Mouse (Mus musculus) frontal cortex, postnatal 25 days (tissue): ENCODE results near the gene She.
"Not testable (repeated sequence)": the region's sequence is repeated elsewhere in the genome, so short reads cannot be mapped to it uniquely, and the experiment has no call there.

Experiments
- DNase-seq, 2 experiments: peaks; one replicate each; pipeline ENCODE4 v3.0.0; 2022; ENCODE audit warnings: low spot score in 2 of 2

The She gene

DNA sequence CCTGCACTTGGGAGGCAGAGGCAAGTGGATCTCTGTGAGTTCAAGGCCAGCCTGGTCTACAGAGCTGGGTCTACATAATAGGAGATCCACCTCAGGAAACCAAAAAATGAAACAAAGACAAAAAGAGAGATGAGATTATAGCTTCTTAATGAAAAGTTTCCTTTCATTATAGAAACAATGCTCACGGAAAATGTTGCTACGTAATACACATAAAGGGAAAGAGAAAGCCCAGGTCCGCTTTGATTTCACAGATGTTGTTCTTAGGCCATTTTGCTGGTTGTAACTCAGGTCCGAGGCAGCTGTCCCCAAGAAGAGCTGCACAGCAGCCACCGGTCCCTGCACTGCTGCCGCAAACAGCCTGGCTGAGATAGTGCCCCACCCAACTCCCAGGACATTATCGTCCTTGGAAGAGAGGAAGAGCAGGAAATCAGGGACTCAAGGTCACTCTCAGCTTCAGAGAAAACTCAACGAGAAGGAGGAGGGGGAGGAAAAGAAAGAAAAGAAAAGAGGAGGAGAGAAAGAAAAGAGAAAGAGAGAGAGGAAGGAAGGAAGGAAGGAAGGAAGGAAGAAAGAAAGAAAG, 31.1 kb downstream of the She start:
- no peak for DNase-seq

DNA sequence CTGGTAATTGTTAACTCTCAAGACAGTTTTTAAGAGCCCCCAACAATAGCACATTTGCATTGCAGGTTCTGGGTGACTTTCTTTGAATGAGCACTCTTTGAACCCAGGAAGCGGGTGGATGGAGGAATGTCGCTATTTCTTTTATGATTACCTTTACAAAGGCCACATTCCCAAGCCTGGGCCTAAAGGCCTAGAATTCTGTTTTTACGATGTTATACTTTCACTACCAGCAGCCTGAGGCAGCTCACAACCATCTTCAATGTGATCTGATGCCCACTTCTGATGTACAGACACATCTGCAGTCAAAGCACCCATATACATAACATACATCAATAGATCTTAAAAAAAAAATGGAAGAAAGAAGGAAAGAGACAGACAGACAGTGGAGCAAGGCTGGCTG, 32.1 kb downstream of the She start:
- not testable (repeated sequence) for DNase-seq

DNA sequence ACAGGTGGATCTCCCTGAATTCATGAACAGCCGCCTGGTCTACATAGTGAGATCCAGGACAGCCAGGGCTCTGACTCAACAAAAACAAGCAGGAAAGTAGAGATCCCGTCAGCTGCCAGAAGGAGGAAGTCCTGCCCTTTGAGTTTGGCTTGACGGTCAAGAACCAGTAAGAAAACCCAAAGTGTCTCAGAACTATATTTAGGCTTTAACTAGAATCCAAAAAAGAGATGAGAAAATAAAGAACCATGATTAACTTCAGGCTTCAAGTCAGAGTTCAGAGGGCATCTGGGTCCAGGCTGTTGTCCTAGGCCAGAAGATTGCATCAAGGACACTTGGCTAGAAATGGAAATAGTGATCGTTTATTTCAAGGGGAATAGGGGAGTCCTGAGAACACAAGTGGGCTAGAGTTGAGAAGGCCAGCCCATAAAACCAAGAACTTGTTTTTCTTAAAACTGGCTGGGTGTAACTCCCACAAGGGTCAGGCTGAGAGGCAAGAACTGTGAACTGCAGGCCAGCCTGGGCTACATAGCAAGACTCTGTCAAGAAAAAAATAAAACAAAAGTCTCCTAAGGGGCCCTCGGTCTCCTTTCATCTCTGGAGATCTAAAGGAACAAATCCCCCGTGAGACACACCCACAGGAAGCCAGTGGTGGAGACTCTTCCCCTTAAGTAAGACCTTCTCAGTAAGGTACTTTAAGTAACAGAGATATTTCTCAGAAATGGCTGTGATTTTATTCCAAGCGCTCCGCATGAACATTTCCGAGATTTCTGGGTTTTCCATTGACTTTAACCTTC, 32.7 kb downstream of the She start:
- DNase-seq = no peak

- DNase-seq = no peak
Observed at GRCm38 (mm10) chr3:89865020-89865419, 33.9 kb downstream of the She start.

GRCm38 (mm10) chr3:89865764-89866163, 34.6 kb downstream of the She start:
- no peak for DNase-seq

- no peak for DNase-seq
Observed at GRCm38 (mm10) chr3:89867651-89868050, 36.5 kb downstream of the She start.

GRCm38 (mm10) chr3:89868357-89868756, 37.2 kb downstream of the She start:
- no peak for DNase-seq

- no peak for DNase-seq
Observed at GRCm38 (mm10) chr3:89868956-89869355, 37.8 kb downstream of the She start.

GRCm38 (mm10) chr3:89869556-89869955, 38.4 kb downstream of the She start:
- no peak for DNase-seq

DNA sequence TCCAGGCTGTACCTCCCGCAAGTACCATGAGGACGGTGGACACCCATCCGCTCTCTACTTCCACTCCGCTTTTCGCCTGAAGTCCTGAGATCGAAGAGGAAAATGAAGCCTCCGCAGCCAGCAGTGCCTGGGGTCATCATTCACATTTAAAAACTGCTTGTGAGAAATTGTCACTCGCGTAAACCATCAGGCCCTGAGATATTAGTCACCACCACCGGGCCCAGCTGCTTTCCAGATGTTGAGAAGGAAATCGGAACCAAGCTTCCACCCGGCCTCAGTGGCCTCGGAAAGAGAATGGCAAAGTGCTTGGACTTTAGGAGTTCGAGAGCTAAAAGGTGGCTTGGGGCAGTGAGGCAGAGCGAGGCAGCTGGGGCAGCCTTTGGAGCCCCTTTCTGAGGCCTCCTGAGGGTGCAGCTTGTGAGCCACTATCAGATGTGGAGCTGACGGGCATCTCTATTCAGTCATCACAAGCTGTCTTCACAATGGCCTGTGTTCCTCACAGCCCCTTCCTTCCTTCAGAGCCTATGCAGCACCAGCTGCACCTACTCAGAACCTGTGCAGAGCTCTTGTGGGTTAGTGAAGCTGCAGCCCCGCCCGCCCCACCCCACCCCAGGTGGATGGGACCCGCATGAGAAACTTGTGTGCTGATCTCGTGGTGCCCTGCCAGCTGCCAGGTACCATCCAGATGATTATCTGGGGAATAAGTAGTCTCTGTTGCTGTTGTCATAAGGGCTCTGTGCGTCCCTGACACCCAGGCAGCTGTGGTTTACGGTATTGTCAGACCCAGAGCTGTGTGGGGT, 39.5 kb downstream of the She start:
- DNase-seq = no peak

- DNase-seq = no peak
Observed at GRCm38 (mm10) chr3:89871339-89871914, 40.3 kb downstream of the She start.

DNA sequence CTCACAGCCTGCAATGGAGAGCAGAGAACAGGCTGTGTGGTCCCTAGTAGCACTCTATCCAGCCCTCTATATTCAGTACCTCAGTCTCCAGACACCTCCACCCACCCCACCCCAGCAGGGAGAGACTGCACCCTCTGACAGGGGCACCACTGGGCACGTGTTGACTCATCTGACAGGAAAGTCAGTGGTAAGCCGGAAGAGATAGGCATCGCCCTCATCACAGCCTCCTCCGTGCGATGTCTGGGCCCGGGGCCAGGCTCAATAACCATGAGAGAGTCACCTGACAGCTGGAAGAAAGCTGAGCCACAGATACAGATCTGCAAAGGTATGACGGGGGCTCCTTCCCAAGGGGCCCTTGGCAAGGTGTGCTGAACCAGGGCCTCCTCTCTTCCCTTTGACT, 41.0 kb downstream of the She start:
- DNase-seq = no peak

- no peak for DNase-seq
Observed at GRCm38 (mm10) chr3:89872684-89873083, 41.5 kb downstream of the She start.

DNA sequence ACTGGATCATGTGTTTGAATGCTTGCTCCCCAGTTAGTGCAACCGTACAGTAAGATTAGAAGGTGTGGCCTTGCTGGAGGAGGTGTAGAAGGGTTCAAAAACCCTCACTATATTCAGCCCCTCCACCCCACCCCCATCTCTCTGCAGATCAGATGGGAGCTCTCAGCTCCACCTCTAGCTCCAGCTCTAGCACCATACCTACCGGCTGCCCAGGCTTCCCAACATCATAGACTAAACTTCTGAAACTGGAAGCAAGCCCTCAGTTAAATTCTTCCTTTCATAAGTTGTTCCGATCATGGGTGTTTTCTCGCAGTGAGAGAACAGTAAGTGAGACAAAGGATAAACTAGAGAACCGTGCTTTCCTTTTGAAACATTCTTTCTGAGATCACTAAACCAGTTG, 42.9 kb downstream of the She start:
- no peak for DNase-seq

GRCm38 (mm10) chr3:89875021-89875420, 43.9 kb downstream of the She start:
- no peak for DNase-seq

DNA sequence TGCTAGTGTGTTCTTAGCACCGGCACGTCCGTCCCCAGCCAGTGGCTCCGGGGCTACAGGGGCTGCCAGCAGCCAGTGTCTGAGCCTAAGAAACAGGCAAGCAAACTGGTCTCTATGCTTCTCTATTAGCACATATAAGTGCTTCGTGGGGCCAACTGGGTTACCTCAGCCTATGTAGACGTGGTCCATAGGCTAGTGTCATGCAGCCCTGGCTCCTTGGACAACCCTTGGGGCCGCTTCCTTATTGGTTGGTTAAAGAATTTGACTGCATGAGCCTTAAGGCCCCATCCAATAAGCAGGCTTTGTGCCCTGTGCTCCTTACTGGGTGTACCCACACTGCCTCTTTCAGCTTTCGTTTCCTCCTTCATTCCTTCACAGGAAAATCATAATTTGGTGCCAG, 44.6 kb downstream of the She start:
- no peak for DNase-seq

- no peak for DNase-seq
Observed at GRCm38 (mm10) chr3:89876469-89876868, 45.3 kb downstream of the She start.

DNA sequence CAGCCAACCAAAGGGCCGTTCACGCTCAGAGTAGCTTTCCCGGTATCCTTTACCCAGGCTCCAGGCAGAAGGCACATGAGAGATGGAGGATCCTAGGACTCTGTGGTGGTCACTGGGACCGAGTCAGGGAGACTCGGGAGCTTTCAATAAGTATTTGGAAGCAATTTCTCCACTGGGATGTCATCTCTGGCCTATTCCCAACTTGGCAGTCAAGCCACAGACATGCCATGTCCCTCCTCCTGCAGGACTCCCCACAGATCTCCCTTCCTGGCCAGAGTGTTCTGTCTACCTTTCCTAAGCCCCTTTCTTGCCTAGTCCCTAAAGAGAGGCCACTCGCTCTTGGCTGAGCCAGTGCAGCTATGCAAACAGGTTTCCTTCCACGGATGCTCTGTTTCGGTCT, 46.0 kb downstream of the She start:
- DNase-seq = no peak

- DNase-seq = no peak
Observed at GRCm38 (mm10) chr3:89878456-89878855, 47.3 kb downstream of the She start.

DNA sequence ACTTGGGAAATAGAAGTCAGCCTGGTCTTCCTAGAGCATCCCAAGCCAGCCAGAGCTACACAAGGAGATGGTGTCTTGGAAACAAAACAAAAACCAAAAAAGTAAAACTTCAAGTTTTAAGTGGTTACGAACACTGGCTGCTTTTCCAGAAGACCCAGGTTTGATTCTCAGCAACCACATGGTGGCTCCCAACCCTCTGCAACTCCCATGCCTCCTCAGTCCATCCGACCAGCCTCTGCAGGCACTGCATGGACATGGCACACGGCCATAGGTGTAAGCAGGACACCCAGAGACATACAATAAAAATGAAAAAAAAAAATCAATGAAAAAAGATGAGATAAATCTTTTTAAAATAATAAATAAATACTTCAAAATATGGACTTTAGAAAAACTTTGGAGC, 48.2 kb downstream of the She start:
- DNase-seq = no peak

DNA sequence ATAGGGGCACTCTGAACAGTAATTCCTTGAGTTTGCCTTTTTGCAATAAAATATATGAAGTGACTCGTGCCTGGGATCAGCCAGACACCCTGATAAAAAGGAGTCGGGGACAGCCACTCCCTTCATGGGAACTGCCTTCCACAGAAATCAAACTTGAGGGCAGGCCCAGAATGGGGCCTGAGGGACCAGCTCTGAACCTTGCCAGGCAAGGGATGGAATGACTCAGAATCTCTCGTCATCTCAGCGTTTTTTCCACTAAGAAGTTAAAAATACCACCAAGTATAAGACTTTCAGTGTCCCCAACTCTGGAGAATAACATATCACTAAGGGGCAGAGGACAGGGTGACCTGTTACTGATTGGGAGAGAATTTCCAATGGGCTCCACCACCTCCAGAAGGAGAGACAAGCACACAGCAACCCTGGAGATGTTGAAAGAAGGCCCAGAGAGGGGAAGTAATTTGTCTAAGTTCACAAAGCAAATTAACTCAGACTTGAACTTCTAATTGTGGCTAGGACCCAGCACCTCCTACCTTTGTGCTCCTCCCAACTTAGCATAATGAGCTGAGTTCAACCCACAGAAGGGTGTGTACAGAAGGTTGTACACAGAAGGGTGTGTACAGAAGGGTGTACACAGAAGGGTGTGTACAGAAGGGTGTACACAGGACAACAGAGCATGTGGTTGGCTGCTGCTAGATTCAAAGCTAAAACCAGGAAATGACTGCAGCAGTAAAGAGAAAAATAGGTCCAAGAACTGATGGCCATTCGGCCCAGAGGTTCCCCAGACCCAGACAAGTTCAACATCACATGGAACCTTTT, 49.1 kb downstream of the She start:
- no peak for DNase-seq
